1 mouse cellular context compared by ENCODE assay signal in genomic region chr7:12980291-12980690, GRCm38 (mm10).
TF ChIP-seq lines count a peak whose summit lies in the region.

No protein-coding gene starts in this region.

TF ChIP-seq in CH12.LX, 34 proteins besides CTCF, POLR2A, EP300 and RAD21:
- TF ChIP-seq MAX (IDR thresholded peaks at IDR 0.05; ENCODE audit: low read length): no peak
- TF ChIP-seq JUN (IDR thresholded peaks at IDR 0.05; ENCODE audit: insufficient read depth, low read depth, low read length): no peak
- no peak for TF ChIP-seq USF2 (conservative IDR thresholded peaks at IDR 0.05; ENCODE audit: low read depth, low read length)
- no peak for TF ChIP-seq IRF4 (IDR thresholded peaks at IDR 0.05; ENCODE audit: low read depth, low read length)
- TF ChIP-seq ZC3H11A (IDR thresholded peaks at IDR 0.05; ENCODE audit: low read depth, low read length): no peak
- no peak for TF ChIP-seq MAZ (IDR thresholded peaks at IDR 0.05; ENCODE audit: low read depth, low read length)
- TF ChIP-seq ELF1 (IDR thresholded peaks at IDR 0.05; ENCODE audit: low read depth, low read length): no peak
- no peak for TF ChIP-seq KAT2A (IDR thresholded peaks at IDR 0.05; ENCODE audit: insufficient replicate concordance, low read length)
- no peak for TF ChIP-seq MAFK (IDR thresholded peaks at IDR 0.05; ENCODE audit: insufficient replicate concordance, low read length)
